Mouse (Mus musculus): ENCODE measurements around the gene Cyp2u1.

DNA sequence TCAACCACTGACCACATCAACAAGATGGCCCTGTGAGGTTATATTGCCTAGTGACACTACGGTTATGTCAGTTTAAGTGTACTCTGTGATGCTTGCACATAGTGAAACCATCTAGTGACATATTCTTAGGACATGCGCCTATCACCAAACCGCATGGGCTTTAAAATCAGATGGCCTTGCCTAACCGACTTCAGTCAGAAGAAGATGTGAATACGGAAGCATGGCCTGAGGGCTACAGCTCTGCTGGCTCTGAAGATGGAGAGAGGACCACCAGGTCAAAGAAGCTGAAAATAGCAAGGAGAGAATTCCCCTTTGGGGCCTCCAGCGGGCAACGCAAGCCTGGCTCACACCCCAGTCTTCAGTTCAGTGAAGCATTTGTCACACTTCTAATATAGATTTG, 6.1 kb downstream of the Cyp2u1 start:
- TF ChIP-seq CTCF (IDR thresholded peaks at IDR 0.05; ENCODE audit: extremely low read depth, insufficient read depth, low read length) (no peak), POLR2A (IDR thresholded peaks at IDR 0.05; ENCODE audit: extremely low read depth, insufficient read depth, low read length) (no peak)
